Mouse (Mus musculus) gastrocnemius, postnatal 36 days (tissue): Measurements from ENCODE around the gene Ubc. TPM values are rescaled to one million over a fixed set of nuclear protein-coding genes. Genes with fewer than 3 reads are reported as not detected.
A peak's percentile ranks its signal among the peaks of the same experiment; 100 is the strongest.
"Not testable (repeated sequence)": the region's sequence is repeated elsewhere in the genome, so short reads cannot be mapped to it uniquely, and the experiment has no call there.

Experiments used
- DNase-seq, 2 experiments: peaks; one replicate each; pipeline ENCODE4 v3.0.0; 2022
- intact Hi-C: fragments of 180-260 bp; cut with DNase I; formaldehyde crosslinking; loops from one replicate; pipeline ENCODE4 v1.15.1; 2025
- total RNA-seq, 2 experiments: library from RNA; stranded (reverse); gene quantifications; 2 replicates each; pipeline ENCODE4 v1.2.3; 2021

Gene Ubc
- total RNA-seq, 2 experiments from 2014 or later, result 1,061 to 1,578 TPM

GRCm38 (mm10) chr5:125405546-125406248, 15.7 kb upstream of the Ubc start:
- intact Hi-C loops, result loop anchor here (2.0 kb wide), 1 partner anchor 17 kb away; the partner anchor contains the start of gene Gm10382
- DNase-seq, result peak; percentile 74 to 86

GRCm38 (mm10) chr5:125404903-125405545, 15.0 kb upstream of the Ubc start:
- intact Hi-C loops, result loop anchor here (2.0 kb wide), 1 partner anchor 16 kb away; the partner anchor contains the start of gene Gm10382
- peak in 1 of 2 experiments; percentile 66 for DNase-seq

GRCm38 (mm10) chr5:125404536-125404902, 14.5 kb upstream of the Ubc start:
- intact Hi-C loops, result loop anchor here (2.0 kb wide), 1 partner anchor 16 kb away; the partner anchor contains the start of gene Gm10382
- no peak for DNase-seq

GRCm38 (mm10) chr5:125403481-125404465, 13.8 kb upstream of the Ubc start:
- intact Hi-C loops, result loop anchor here (2.0 kb wide), 1 partner anchor 15 kb away; the partner anchor contains the start of gene Gm10382
- peak; percentile 47 to 56 for DNase-seq

GRCm38 (mm10) chr5:125402991-125403390, 13.0 kb upstream of the Ubc start:
- DNase-seq, result no peak
- intact Hi-C loops, result no loop called here

GRCm38 (mm10) chr5:125402476-125402875, 12.5 kb upstream of the Ubc start:
- no peak for DNase-seq
- intact Hi-C loops, result no loop called here

- no peak for DNase-seq
- intact Hi-C loops, result no loop called here
Measured at GRCm38 (mm10) chr5:125400903-125401302, 10.9 kb upstream of the Ubc start.

- intact Hi-C loops, result no loop called here
- no peak for DNase-seq
Measured at GRCm38 (mm10) chr5:125395008-125395407, 5.0 kb upstream of the Ubc start.

GRCm38 (mm10) chr5:125393622-125394603, 3.9 kb upstream of the Ubc start:
- intact Hi-C loops, result no loop called here
- DNase-seq, result peak in 1 of 2 experiments; percentile 49

- intact Hi-C loops, result no loop called here
- DNase-seq, result peak; percentile 95 to 96
Measured at GRCm38 (mm10) chr5:125392977-125393621, 3.1 kb upstream of the Ubc start.

GRCm38 (mm10) chr5:125392618-125392976, 2.6 kb upstream of the Ubc start:
- intact Hi-C loops, result no loop called here
- no peak for DNase-seq

GRCm38 (mm10) chr5:125392176-125392575, 2.2 kb upstream of the Ubc start:
- intact Hi-C loops, DNase-seq: not testable (repeated sequence)

GRCm38 (mm10) chr5:125391609-125392008, 1.6 kb upstream of the Ubc start:
- intact Hi-C loops, result no loop called here
- peak; percentile 38 to 58 for DNase-seq

GRCm38 (mm10) chr5:125390906-125391477, 990 bp upstream of the Ubc start:
- intact Hi-C loops, result no loop called here
- DNase-seq, result no peak

GRCm38 (mm10) chr5:125389131-125389578, 847 bp downstream of the Ubc start, which contains the start of gene Gm10382:
TSS of gene Gm10382 (plus strand) at chr5:125389322.
- peak; percentile 80 to 84 for DNase-seq
- intact Hi-C loops, result loop anchor here (2.0 kb wide), 1 partner anchor 16 kb away; no protein-coding TSS in a partner anchor

GRCm38 (mm10) chr5:125388358-125389092, 1.5 kb downstream of the Ubc start:
- no peak for DNase-seq
- intact Hi-C loops, result loop anchor here (2.0 kb wide), 1 partner anchor 16 kb away; no protein-coding TSS in a partner anchor

GRCm38 (mm10) chr5:125387295-125387694, 2.7 kb downstream of the Ubc start:
- intact Hi-C loops, DNase-seq: not testable (repeated sequence)
